Mouse (Mus musculus) MEL (cell line): Measurements from ENCODE around the gene Gm20696.

Experiments used
- CHD2 ChIP-seq: IDR thresholded peaks from 2 replicates; pipeline ENCODE4 v1.6.1; 2011; ENCODE audit warnings: low read length, improper control_type of control experiment
- E2F4 ChIP-seq: IDR thresholded peaks from 2 replicates; pipeline ENCODE4 v1.6.1; 2011; ENCODE audit warnings: low read depth, low read length, improper control_type of control experiment, borderline replicate concordance
- SMC3 ChIP-seq: IDR thresholded peaks from 2 replicates; pipeline ENCODE4 v1.6.1; 2011; ENCODE audit warnings: low read depth, low read length, improper control_type of control experiment
- TAL1 ChIP-seq: IDR thresholded peaks from 2 replicates; pipeline ENCODE4 v1.6.1; 2012; ENCODE audit warnings: mild to moderate bottlenecking, inconsistent platforms, low read length, moderate library complexity, mixed read lengths
- UBTF ChIP-seq: IDR thresholded peaks from 2 replicates; pipeline ENCODE4 v1.6.1; 2012; ENCODE audit warnings: low read depth, mild to moderate bottlenecking, inconsistent platforms, low read length, improper control_type of control experiment, moderate library complexity, borderline replicate concordance; ENCODE audit not compliant: insufficient read depth
- ZC3H11A ChIP-seq: IDR thresholded peaks from 2 replicates; pipeline ENCODE4 v1.6.1; 2012; ENCODE audit warnings: low read depth, mild to moderate bottlenecking, inconsistent platforms, low read length, improper control_type of control experiment

DNA sequence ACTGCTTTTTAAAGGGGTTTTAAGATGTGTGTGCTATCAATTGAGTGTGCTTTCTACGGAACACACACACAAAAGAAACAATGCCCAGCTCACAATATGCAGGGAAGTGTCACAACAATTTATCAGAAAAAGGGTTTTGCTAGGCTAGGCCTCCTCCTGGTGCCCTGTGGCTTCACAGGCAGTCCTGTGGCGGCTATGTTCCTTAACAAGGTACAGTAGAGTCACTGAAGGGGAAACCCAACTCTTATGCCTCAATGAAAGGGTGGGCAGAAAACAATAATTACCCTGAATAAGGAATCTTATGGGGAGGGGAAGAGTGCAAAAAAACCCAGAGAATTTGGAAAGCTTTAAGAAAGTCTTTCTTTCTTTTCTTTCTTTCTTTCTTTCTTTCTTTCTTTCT is 40.2 kb downstream of the Gm20696 start:
- TF ChIP-seq E2F4 (no peak), ZC3H11A (no peak), CHD2 (no peak), SMC3 (no peak), TAL1 (no peak), UBTF (no peak)
